Mouse (Mus musculus) cerebellum, adult 2 months (tissue): ENCODE results near the gene Amigo3.

Experiments used
- CTCF ChIP-seq: fragments of 200-500 bp; IDR thresholded peaks from 2 replicates; pipeline ENCODE4 v1.5.1; 2011; ENCODE audit warnings: low read depth, mild to moderate bottlenecking, control low read depth, low read length, moderate library complexity, borderline replicate concordance; ENCODE audit not compliant: insufficient read depth
- POLR2A ChIP-seq: fragments of 200-500 bp; IDR thresholded peaks from 2 replicates; pipeline ENCODE4 v1.6.1; 2011; ENCODE audit warnings: low read length, control low read depth, borderline replicate concordance; ENCODE audit not compliant: insufficient read depth

DNA sequence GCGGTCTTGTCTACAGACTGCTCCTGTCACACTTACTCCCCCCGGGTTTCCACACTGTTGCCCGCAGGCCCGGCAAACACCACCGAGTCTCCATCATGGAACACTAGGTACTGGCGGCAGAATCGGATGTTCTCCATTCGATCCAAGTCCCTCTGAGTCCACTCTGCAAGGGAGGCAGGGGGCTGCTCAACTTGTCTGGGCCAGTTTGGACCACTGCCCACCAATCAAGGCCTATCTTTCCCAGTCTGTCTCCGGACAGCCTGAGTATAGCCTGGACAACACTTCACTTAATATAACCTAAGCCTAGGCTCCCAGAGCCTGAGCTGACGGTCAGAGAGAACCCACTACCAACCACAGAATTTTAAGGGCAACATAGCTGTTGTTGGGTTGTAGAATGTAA lies 40.6 kb downstream of the Amigo3 start:
- TF ChIP-seq POLR2A (no peak), CTCF (no peak)
